Mouse (Mus musculus) stomach, postnatal 0 days (tissue): ENCODE data around the gene Anapc7. TPM values are rescaled to one million over a fixed set of nuclear protein-coding genes. Genes with fewer than 3 reads are reported as not detected.

Experiments
- ATAC-seq: fragments of 200-750 bp; cut with Nextera tagmentation; 2 replicates; pipeline ENCODE4 v1.8.0; 2017; ENCODE audit not compliant: low FRiP score, low TSS enrichment
- DNase-seq: peaks from one replicate; pipeline ENCODE4 v3.0.0-alpha.2; 2016; ENCODE audit warnings: low spot score
- H3K27ac ChIP-seq: fragments of 300-500 bp; sonication (generic); replicated peaks from 2 replicates; pipeline ENCODE4 v1.5.1; 2014; ENCODE audit warnings: mild to moderate bottlenecking, control low read depth
- H3K27me3 ChIP-seq: fragments of 300-500 bp; sonication (generic); 2 replicates; pipeline ENCODE4 v1.6.1; 2014; ENCODE audit warnings: low read length; ENCODE audit not compliant: control insufficient read depth, insufficient read depth
- H3K36me3 ChIP-seq: fragments of 300-500 bp; sonication (generic); 2 replicates; pipeline ENCODE4 v1.6.1; 2014; ENCODE audit warnings: low read length, mixed read lengths; ENCODE audit not compliant: control insufficient read depth, insufficient read depth
- H3K4me1 ChIP-seq: fragments of 300-500 bp; sonication (generic); replicated peaks from 2 replicates; pipeline ENCODE4 v1.6.1; 2014; ENCODE audit warnings: antibody characterized with exemption; ENCODE audit not compliant: control insufficient read depth, insufficient read depth
- H3K4me2 ChIP-seq: fragments of 300-500 bp; sonication (generic); replicated peaks from 2 replicates; pipeline ENCODE4 v1.6.1; 2014; ENCODE audit warnings: low read depth, mild to moderate bottlenecking, control low read depth, moderate library complexity
- H3K4me3 ChIP-seq: fragments of 300-500 bp; sonication (generic); 2 replicates; pipeline ENCODE4 v1.5.1; 2014; ENCODE audit warnings: low read depth, low read length, control low read depth
- H3K9ac ChIP-seq: fragments of 300-500 bp; sonication (generic); 2 replicates; pipeline ENCODE4 v1.6.1; 2014; ENCODE audit warnings: mild to moderate bottlenecking, low read length, control low read depth, mixed read lengths
- H3K9me3 ChIP-seq: fragments of 300-500 bp; sonication (generic); 2 replicates; pipeline ENCODE4 v1.6.1; 2016; ENCODE audit warnings: low read length; ENCODE audit not compliant: control insufficient read depth
- CTCF ChIP-seq: IDR thresholded peaks from 2 replicates; pipeline ENCODE4 v1.5.1; 2016; ENCODE audit warnings: antibody characterized with exemption, low read depth, mild to moderate bottlenecking, moderate library complexity
- EP300 ChIP-seq: optimal IDR thresholded peaks from 2 replicates; pipeline ENCODE3; 2016; ENCODE audit warnings: antibody characterized with exemption
- WGBS: fragments of 180-500 bp; shearing (Covaris S2); extraction: QIAGEN DNeasy Blood & Tissue Kit; methylation state at CpG from one replicate; pipeline ENCODE4 v1.1.7; 2014; 5-methylcytosine and 5-hydroxymethylcytosine counted together
- polyA plus RNA-seq: library from polyadenylated mRNA; unstranded; fragments of >200 nt; fragmentation: Nextera tagmentation; extraction: Ambion mirVana; gene quantifications from 2 replicates; pipeline ENCODE4 v1.2.1, GENCODE M21; 2015

Anapc7 gene
- 20.7 and 21.7 TPM in 2 replicates for polyA plus RNA-seq

DNA sequence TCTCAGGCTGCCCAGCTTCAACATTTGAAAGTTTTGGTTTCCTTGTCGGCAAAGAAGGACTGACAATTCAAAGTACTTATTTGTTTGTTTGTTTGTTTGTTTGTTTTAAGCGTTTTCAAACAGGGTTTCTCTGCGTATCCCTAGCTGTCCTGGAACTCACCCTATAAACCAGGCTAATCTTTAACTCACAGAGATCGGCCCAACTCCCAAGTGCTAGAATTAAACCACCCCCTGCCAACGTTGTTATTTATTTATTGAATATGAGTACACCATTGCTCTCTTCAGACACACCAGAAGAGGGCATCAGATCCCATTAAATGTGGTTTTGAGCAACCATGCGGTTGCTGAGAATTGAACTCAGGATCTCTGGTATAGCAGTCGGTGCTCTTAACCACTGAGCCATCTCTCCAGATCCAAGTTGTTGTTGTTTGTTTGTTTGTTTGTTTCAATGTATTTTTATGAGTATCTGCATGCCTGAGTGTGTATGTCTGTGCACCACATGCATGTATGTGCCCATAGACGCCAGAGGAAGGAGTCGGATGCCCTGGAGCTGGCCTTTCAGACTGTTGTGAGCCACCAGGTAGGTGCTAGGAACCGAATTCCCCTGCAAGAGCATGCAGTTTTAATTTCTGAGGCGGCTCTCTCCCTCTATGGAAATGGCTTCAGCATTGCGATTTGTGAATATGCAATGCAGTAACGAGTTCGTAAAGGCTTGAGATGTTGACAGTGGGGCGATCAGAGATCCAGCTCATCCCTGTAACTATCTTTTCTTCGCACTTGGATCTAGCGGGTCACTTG is at the start of gene Anapc7:
TSS of gene Anapc7 (plus strand) at position 423 of the 798 bp plus-strand sequence.
- ATAC-seq: peak; percentile 18; the same call in 1 of the 2 replicates

GRCm38 (mm10) chr5:122372192-122372769 is 49.2 kb upstream of the Anapc7 start, which contains the start of gene Fam216a:
Fam216a (minus strand) TSS chr5:122372364.
- Histone ChIP-seq H3K9ac (peak within 1 kb of the TSS; percentile 78), H3K36me3 (peaks cover 8% of the 10 kb centered on the region; the same call in 1 of the 2 replicates), H3K27me3 (no peaks in the 10 kb centered on the region), H3K9me3 (no peaks in the 10 kb centered on the region), H3K4me2 (peak within 1 kb of the TSS; percentile 72), H3K4me3 (peak within 1 kb of the TSS; percentile 70), H3K4me1 (no peaks in the 10 kb centered on the region), H3K27ac (peak within 1 kb of the TSS; percentile 94)
- under 1% methylated on average over 53 of the region's 53 CpGs for WGBS
- DNase-seq (peak; percentile 98), ATAC-seq (peak; percentile 95)
- TF ChIP-seq EP300 (no peak), CTCF (0 out of 2 replicates have a peak, but pooled peaks have one; percentile 10)

More for the DNA sequence above, at the start of gene Anapc7:
- 19% methylated on average over 17 of the region's 17 CpGs for WGBS
- H3K4me2 ChIP-seq: peak within 1 kb of the TSS; percentile 88
- no peaks in the 10 kb centered on the region for H3K4me1 ChIP-seq
- H3K9me3 ChIP-seq: no peaks in the 10 kb centered on the region
- H3K9ac ChIP-seq: peak within 1 kb of the TSS; percentile 95
- no peaks in the 10 kb centered on the region for H3K27me3 ChIP-seq
- H3K4me3 ChIP-seq: peak within 1 kb of the TSS; percentile 96
- no peaks in the 10 kb centered on the region for H3K36me3 ChIP-seq
- H3K27ac ChIP-seq: peak within 1 kb of the TSS; percentile 87
- DNase-seq: no peak
- TF ChIP-seq CTCF (peak; percentile 55), EP300 (no peak)

DNA sequence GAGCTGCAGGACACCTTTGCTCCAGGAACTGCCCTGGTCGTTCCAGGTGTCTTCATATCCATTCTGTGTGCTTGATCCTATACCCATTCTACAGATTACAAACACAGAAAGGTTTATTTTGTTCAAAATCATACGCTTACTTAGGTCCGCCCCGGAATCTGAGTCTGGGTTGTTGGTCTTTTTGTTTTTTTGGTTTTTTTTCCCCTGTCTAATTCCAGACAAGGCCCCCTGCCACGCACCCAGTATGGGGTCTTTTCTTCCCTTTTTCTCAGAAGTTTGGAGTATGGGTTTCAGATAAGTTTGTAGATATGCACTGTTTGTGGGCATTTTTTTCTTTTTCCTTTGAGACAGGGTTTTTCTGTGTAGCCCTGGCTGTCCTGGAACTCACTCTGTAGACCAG is 48.6 kb upstream of the Anapc7 start:
- no peaks in the 10 kb centered on the region for H3K4me1 ChIP-seq
- peaks cover 7% of the 10 kb centered on the region; the same call in 1 of the 2 replicates for H3K36me3 ChIP-seq
- 6% methylated on average over 5 of the region's 5 CpGs for WGBS
- peak overlapping the region; percentile 94 for H3K27ac ChIP-seq
- peak overlapping the region; percentile 78 for H3K9ac ChIP-seq
- TF ChIP-seq CTCF: no peak
- TF ChIP-seq EP300: no peak
- H3K4me2 ChIP-seq: peak overlapping the region; percentile 72
- H3K9me3 ChIP-seq: no peaks in the 10 kb centered on the region
- H3K4me3 ChIP-seq: peak overlapping the region; percentile 70
- H3K27me3 ChIP-seq: no peaks in the 10 kb centered on the region
- ATAC-seq (no peak), DNase-seq (no peak)

DNA sequence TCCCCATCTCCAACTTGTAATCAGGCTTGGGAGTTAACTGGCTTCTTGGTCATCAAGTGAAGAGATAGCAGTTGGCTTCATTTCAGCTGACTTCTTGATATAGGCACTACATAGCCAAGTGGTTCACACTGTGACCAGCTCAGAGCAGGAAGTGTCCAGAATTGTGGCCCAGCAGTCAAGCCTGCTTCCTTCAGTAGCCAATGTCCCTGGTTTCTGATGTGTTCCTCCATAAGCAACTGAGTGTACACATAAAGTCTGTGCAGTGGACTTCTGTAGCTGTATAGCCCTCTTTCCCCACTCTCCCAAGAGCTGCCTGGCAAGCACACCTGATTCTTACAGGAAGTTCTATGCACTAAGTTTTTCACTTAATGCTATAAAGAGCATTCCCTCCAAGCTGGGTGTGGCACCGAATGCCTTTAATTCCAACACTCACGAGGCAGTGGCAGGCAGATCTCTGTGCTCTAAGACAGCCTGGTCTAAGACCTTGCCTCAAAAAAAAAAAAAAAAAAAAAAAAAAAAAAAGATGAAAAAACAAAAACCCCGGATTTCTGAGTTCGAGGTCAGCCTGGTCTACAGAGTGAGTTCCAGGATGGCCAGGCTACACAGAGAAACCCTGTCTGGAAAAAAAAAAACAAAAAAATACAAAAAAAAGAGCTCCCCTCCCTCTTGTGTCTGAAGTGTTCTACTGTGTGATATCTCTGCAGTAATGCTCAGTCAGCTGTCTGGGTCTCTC is 44.2 kb upstream of the Anapc7 start:
- 89% methylated on average over 4 of the region's 4 CpGs for WGBS
- Histone ChIP-seq H3K27ac (no peak overlapping the region), H3K9ac (no peak overlapping the region), H3K27me3 (no peaks in the 10 kb centered on the region), H3K4me2 (no peak overlapping the region), H3K9me3 (no peaks in the 10 kb centered on the region), H3K36me3 (peaks cover 6% of the 10 kb centered on the region; the same call in 1 of the 2 replicates), H3K4me1 (no peaks in the 10 kb centered on the region), H3K4me3 (no peak overlapping the region)
- TF ChIP-seq CTCF (no peak), EP300 (no peak)
- ATAC-seq: no peak
- DNase-seq: no peak

DNA sequence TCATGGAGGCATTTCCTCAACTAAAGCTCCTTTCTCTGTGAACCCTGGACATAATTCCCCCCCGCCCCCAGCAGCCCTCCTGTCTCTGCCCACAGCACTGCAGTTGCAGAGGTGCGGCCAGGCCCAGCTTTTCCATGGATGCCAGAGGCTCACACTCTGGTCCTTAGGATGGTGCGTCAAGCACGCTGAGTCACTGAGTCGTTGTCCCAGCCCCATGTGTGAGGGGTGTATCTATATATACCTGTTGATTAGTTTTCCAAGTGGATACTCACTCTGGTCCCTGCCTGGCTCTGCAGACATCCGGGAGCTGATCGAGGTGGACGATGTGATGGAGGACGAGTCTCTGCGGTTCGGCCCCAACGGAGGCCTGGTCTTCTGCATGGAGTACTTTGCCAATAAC is 43.3 kb upstream of the Anapc7 start:
- Histone ChIP-seq H3K4me1 (no peaks in the 10 kb centered on the region), H3K4me3 (no peak overlapping the region), H3K9me3 (no peaks in the 10 kb centered on the region), H3K27me3 (no peaks in the 10 kb centered on the region), H3K27ac (no peak overlapping the region), H3K9ac (no peak overlapping the region), H3K4me2 (no peak overlapping the region), H3K36me3 (peaks cover 6% of the 10 kb centered on the region; the same call in 1 of the 2 replicates)
- TF ChIP-seq EP300: no peak
- ATAC-seq (no peak), DNase-seq (no peak)
- WGBS: 93% methylated on average over 12 of the region's 12 CpGs
